Mouse (Mus musculus) liver, embryonic 13.5 days (tissue): ENCODE measurements around the gene Jrkl. TPM values are rescaled to one million over a fixed set of nuclear protein-coding genes. Genes with fewer than 3 reads are reported as not detected.

Source experiments
- ATAC-seq: fragments of 200-750 bp; cut with Nextera tagmentation; 2 replicates; pipeline ENCODE4 v1.8.0; 2017; ENCODE audit warnings: low read depth, mild to moderate bottlenecking, moderate number of reproducible peaks, moderate library complexity
- DNase-seq: peaks from one replicate; pipeline ENCODE4 v3.0.0; 2022
- H3K27ac ChIP-seq: fragments of 300-500 bp; sonication (generic); 2 replicates; pipeline ENCODE4 v1.5.1; 2015; ENCODE audit warnings: moderate library complexity, mild to moderate bottlenecking, inconsistent platforms
- H3K27me3 ChIP-seq: fragments of 300-500 bp; sonication (generic); 2 replicates; pipeline ENCODE4 v1.6.1; 2015; ENCODE audit warnings: mild to moderate bottlenecking, inconsistent platforms
- H3K36me3 ChIP-seq: fragments of 300-500 bp; sonication (generic); 2 replicates; pipeline ENCODE4 v1.6.1; 2015; ENCODE audit warnings: mild to moderate bottlenecking, inconsistent platforms
- H3K4me1 ChIP-seq: fragments of 300-500 bp; sonication (generic); replicated peaks from 2 replicates; pipeline ENCODE4 v1.6.1; 2015; ENCODE audit warnings: inconsistent platforms
- H3K4me2 ChIP-seq: fragments of 300-500 bp; sonication (generic); 2 replicates; pipeline ENCODE4 v1.6.1; 2015; ENCODE audit warnings: inconsistent platforms, mild to moderate bottlenecking, moderate library complexity
- H3K4me3 ChIP-seq: fragments of 300-500 bp; sonication (generic); replicated peaks from 2 replicates; pipeline ENCODE4 v1.5.1; 2015; ENCODE audit warnings: mild to moderate bottlenecking, inconsistent platforms
- H3K9ac ChIP-seq: fragments of 300-500 bp; sonication (generic); 2 replicates; pipeline ENCODE4 v1.6.1; 2015; ENCODE audit warnings: mild to moderate bottlenecking, inconsistent platforms
- H3K9me3 ChIP-seq: fragments of 300-500 bp; sonication (generic); replicated peaks from 2 replicates; pipeline ENCODE4 v1.6.1; 2016; ENCODE audit warnings: inconsistent platforms
- WGBS: fragments of 180-500 bp; shearing (Covaris S2); methylation state at CpG from one replicate; pipeline ENCODE4 v1.1.7; 2015; ENCODE audit not compliant: insufficient replicate concordance; 5-methylcytosine and 5-hydroxymethylcytosine counted together
- polyA plus RNA-seq: library from polyadenylated mRNA; unstranded; fragments of >200 nt; fragmentation: Nextera tagmentation; extraction: Ambion mirVana; gene quantifications from 2 replicates; pipeline ENCODE4 v1.2.1, GENCODE M21; 2015

Gene Jrkl
- polyA plus RNA-seq, 1 experiment from 2014 or later: 2.2 TPM

GRCm38 (mm10) chr9:13230553-13230952 is 15.1 kb downstream of the Jrkl start:
- Histone ChIP-seq H3K9me3 (0 out of 2 replicates have a peak, but pooled peaks cover 7% of the 10 kb centered on the region), H3K4me3 (no peak overlapping the region), H3K4me1 (no peaks in the 10 kb centered on the region; the same call in 1 of the 2 replicates), H3K9ac (no peak overlapping the region), H3K27me3 (no peaks in the 10 kb centered on the region), H3K27ac (no peak overlapping the region), H3K36me3 (no peaks in the 10 kb centered on the region), H3K4me2 (no peak overlapping the region)
- DNase-seq: no peak
- 17% methylated on average over 4 of the region's 4 CpGs for WGBS
- ATAC-seq: no peak

DNA sequence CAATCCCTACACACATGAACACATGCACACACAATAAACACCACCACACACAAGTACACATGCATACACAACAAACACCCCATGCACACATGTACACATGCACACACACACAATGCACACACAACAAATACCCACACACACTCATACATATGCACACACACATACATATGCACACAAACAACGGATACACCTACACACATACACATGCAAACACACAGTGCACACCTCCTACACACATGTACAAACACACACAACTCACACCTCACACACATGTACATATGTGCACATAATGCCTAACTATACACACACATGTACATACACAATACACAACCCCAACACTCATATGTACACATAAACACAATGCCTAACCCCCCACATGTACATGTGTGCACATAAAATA is 19.8 kb downstream of the Jrkl start:
- ATAC-seq: no peak
- WGBS: 67% methylated on average over 1 of the region's 1 CpGs

DNA sequence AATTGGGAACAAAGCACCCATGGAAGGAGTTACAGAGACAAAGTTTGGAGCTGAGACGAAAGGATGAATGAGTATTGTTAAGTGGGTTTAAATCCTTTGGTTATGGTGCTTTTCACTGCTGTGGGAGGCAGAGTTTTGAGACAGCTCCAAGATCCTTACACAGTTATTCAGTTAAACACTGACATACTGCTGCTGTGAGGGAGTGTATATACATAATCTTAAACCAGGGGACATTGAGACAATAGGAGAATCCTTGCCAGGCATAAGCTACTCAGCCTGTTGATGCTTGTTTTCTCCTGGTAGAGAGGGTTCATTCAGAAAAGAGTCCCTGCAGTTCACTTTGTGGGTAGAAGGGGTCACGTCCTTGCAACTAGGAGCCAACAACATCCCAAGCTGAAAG is 39.3 kb downstream of the Jrkl start:
- H3K4me1 ChIP-seq: peaks cover 19% of the 10 kb centered on the region
- H3K4me2 ChIP-seq: no peak overlapping the region
- WGBS: 43% methylated on average over 2 of the region's 2 CpGs
- DNase-seq (no peak), ATAC-seq (no peak)
- no peak overlapping the region for H3K9ac ChIP-seq
- H3K4me3 ChIP-seq: no peak overlapping the region
- no peaks in the 10 kb centered on the region for H3K36me3 ChIP-seq
- H3K27me3 ChIP-seq: no peaks in the 10 kb centered on the region
- no peaks in the 10 kb centered on the region for H3K9me3 ChIP-seq
- H3K27ac ChIP-seq: no peak overlapping the region

More for the DNA sequence above, 19.8 kb downstream of the Jrkl start:
- Histone ChIP-seq H3K4me3 (no peak overlapping the region), H3K36me3 (no peaks in the 10 kb centered on the region), H3K4me2 (no peak overlapping the region), H3K27me3 (no peaks in the 10 kb centered on the region), H3K9me3 (0 out of 2 replicates have a peak, but pooled peaks cover 7% of the 10 kb centered on the region), H3K4me1 (no peaks in the 10 kb centered on the region; the same call in 1 of the 2 replicates), H3K27ac (no peak overlapping the region), H3K9ac (no peak overlapping the region)
- no peak for DNase-seq

GRCm38 (mm10) chr9:13203681-13204080 is 41.9 kb downstream of the Jrkl start:
- WGBS: 19% methylated on average over 5 of the region's 5 CpGs
- no peaks in the 10 kb centered on the region for H3K36me3 ChIP-seq
- H3K4me3 ChIP-seq: no peak overlapping the region
- DNase-seq (peak; percentile 49), ATAC-seq (peak; percentile 96)
- peaks cover 19% of the 10 kb centered on the region for H3K4me1 ChIP-seq
- no peaks in the 10 kb centered on the region for H3K9me3 ChIP-seq
- no peak overlapping the region for H3K27ac ChIP-seq
- no peak overlapping the region for H3K9ac ChIP-seq
- no peaks in the 10 kb centered on the region for H3K27me3 ChIP-seq
- 0 out of 2 replicates have a peak overlapping the region, but pooled peaks have one; percentile 4 for H3K4me2 ChIP-seq

DNA sequence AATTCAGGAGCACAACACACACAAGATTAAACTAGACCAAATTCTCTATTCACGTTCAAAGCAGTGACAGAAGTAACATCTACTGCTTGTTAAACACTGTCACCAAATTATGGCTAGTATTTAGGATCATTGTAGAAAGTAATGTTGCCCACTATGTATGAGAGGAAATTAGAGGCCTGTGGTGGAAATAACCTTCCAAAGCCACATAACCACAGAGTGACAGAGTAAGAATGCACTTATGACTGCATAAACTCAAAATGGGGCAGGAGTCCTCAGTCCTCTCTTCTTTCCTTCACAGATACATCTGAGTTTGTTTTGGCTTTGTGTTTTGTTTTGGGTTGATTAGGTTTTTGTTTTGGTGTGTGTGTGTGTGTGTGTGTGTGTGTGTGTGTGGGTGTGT is 42.5 kb downstream of the Jrkl start:
- peaks cover 19% of the 10 kb centered on the region for H3K4me1 ChIP-seq
- no peak overlapping the region for H3K4me2 ChIP-seq
- no peak overlapping the region for H3K27ac ChIP-seq
- H3K27me3 ChIP-seq: no peaks in the 10 kb centered on the region
- WGBS: 66% methylated on average over 1 of the region's 1 CpGs
- ATAC-seq (0 out of 2 replicates have a peak, but pooled peaks have one; percentile 16), DNase-seq (no peak)
- no peaks in the 10 kb centered on the region for H3K9me3 ChIP-seq
- H3K9ac ChIP-seq: no peak overlapping the region
- no peak overlapping the region for H3K4me3 ChIP-seq
- H3K36me3 ChIP-seq: no peaks in the 10 kb centered on the region

- DNase-seq (no peak), ATAC-seq (no peak)
- no peak overlapping the region for H3K4me3 ChIP-seq
- H3K4me1 ChIP-seq: peaks cover 19% of the 10 kb centered on the region
- 62% methylated on average over 3 of the region's 3 CpGs for WGBS
- H3K4me2 ChIP-seq: no peak overlapping the region
- no peaks in the 10 kb centered on the region for H3K9me3 ChIP-seq
- no peak overlapping the region for H3K9ac ChIP-seq
- no peaks in the 10 kb centered on the region for H3K27me3 ChIP-seq
- no peak overlapping the region for H3K27ac ChIP-seq
- no peaks in the 10 kb centered on the region for H3K36me3 ChIP-seq
Measured at GRCm38 (mm10) chr9:13200079-13200478, 45.5 kb downstream of the Jrkl start.

DNA sequence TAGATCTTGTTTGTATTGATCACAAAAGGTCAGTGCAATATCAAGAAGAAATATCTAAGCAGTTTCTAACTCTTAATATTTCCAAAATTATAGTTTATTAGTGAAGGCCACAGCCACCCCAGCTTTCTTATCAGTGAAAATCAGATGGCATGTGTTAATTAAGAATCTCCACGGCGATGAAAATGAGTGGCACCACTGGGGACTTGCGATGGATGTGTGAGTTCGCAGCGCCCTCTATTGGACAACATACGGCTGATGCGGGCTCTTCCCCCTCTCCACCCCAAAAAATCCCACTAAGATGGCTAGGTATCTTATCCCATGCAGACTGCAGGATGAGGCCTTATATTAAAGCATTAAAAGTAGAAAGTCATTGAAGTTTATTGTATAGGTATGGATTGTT is 49.9 kb downstream of the Jrkl start:
- no peak overlapping the region for H3K4me3 ChIP-seq
- H3K36me3 ChIP-seq: no peaks in the 10 kb centered on the region
- DNase-seq (peak; percentile 4), ATAC-seq (no peak)
- H3K9ac ChIP-seq: no peak overlapping the region
- H3K4me2 ChIP-seq: no peak overlapping the region
- no peak overlapping the region for H3K27ac ChIP-seq
- 7% methylated on average over 7 of the region's 7 CpGs for WGBS
- H3K4me1 ChIP-seq: no peaks in the 10 kb centered on the region
- H3K9me3 ChIP-seq: no peaks in the 10 kb centered on the region
- H3K27me3 ChIP-seq: no peaks in the 10 kb centered on the region

GRCm38 (mm10) chr9:13195268-13195667 is 50.4 kb downstream of the Jrkl start:
- Histone ChIP-seq H3K36me3 (no peaks in the 10 kb centered on the region), H3K4me3 (no peak overlapping the region), H3K9me3 (no peaks in the 10 kb centered on the region), H3K4me1 (no peaks in the 10 kb centered on the region), H3K4me2 (no peak overlapping the region), H3K27ac (no peak overlapping the region), H3K9ac (no peak overlapping the region), H3K27me3 (no peaks in the 10 kb centered on the region)
- ATAC-seq (no peak), DNase-seq (no peak)
- 5% methylated on average over 4 of the region's 4 CpGs for WGBS

DNA sequence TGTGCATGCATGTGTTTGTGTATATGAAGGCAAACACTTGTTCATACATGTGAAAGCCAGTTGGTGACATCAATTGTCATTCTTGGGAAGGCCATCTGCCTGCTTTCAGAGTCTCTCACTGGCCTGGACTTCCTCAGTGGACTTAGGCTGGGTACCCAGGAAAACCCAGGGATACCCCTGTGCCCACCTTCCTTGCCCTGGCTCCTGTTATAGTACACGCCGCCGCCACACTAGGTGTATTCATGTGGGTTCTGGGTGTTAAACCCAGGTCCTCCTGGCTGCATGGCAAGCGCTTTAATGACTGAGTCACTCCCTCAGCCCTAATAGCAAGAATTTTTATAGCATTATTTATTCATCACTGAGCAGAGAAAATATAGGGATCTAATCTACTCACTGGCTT is 51.0 kb downstream of the Jrkl start:
- Histone ChIP-seq H3K4me2 (no peak overlapping the region), H3K9ac (no peak overlapping the region), H3K27ac (no peak overlapping the region), H3K27me3 (no peaks in the 10 kb centered on the region), H3K4me1 (no peaks in the 10 kb centered on the region), H3K4me3 (no peak overlapping the region), H3K9me3 (no peaks in the 10 kb centered on the region), H3K36me3 (no peaks in the 10 kb centered on the region)
- WGBS: 73% methylated on average over 4 of the region's 4 CpGs
- ATAC-seq (no peak), DNase-seq (no peak)

Other genes with a start within 250 kb of the Jrkl start
- gene Ccdc82, start 1.1 kb upstream of the Jrkl start, polyA plus RNA-seq: 9.5 and 12.3 TPM in 2 replicates
- 1.0 and 1.2 TPM in 2 replicates for gene Maml2, start 52.1 kb upstream of the Jrkl start, polyA plus RNA-seq
- not detected in 2 replicates for gene Gm17571, start 200.9 kb upstream of the Jrkl start, polyA plus RNA-seq